Mouse (Mus musculus): ENCODE measurements around the gene Asf1b. TPM values are rescaled to one million over a fixed set of nuclear protein-coding genes. Genes with fewer than 3 reads are reported as not detected.
A peak's percentile ranks its signal among the peaks of the same experiment; 100 is the strongest.
"Not testable (repeated sequence)": the region's sequence is repeated elsewhere in the genome, so short reads cannot be mapped to it uniquely, and the experiment has no call there.

Asf1b gene
- polyA plus RNA-seq, 1 experiment from 2014 or later, result 52.2 TPM

- not testable (repeated sequence) for H3K27ac ChIP-seq; H3K4me3 ChIP-seq (replicated peaks); H3K9me3 ChIP-seq; H3K9ac ChIP-seq (replicated peaks); ATAC-seq (ENCODE audit: insufficient number of reproducible peaks, insufficient read depth, low FRiP score, low TSS enrichment, low read depth); H3K36me3 ChIP-seq
- H3K4me2 ChIP-seq, result 0 out of 2 replicates have a peak overlapping the region, but pooled peaks have one; percentile 83
- 89% methylated on average over 7 of the region's 7 CpGs for WGBS
- peaks cover 23% of the 10 kb centered on the region for H3K27me3 ChIP-seq
- peaks cover 32% of the 10 kb centered on the region for H3K4me1 ChIP-seq (replicated peaks)
Observed at GRCm38 (mm10) chr8:84005502-84005901, 50.2 kb downstream of the Asf1b start.

GRCm38 (mm10) chr8:84008362-84008761, 53.1 kb downstream of the Asf1b start:
- 30% methylated on average over 7 of the region's 7 CpGs for WGBS
- Histone ChIP-seq H3K4me2 (no peak overlapping the region), H3K36me3 (no peaks in the 10 kb centered on the region), H3K4me3 (replicated peaks) (no peak overlapping the region), H3K9ac (replicated peaks) (no peak overlapping the region), H3K9me3 (no peaks in the 10 kb centered on the region), H3K4me1 (replicated peaks) (peaks cover 36% of the 10 kb centered on the region), H3K27ac (no peak overlapping the region), H3K27me3 (peaks cover 39% of the 10 kb centered on the region)
- ATAC-seq (ENCODE audit: insufficient number of reproducible peaks, insufficient read depth, low FRiP score, low TSS enrichment, low read depth), result no peak

- no peak overlapping the region for H3K4me3 ChIP-seq (replicated peaks)
- no peaks in the 10 kb centered on the region for H3K36me3 ChIP-seq
- no peaks in the 10 kb centered on the region for H3K9me3 ChIP-seq
- no peak overlapping the region for H3K27ac ChIP-seq
- H3K9ac ChIP-seq (replicated peaks), result no peak overlapping the region
- H3K4me1 ChIP-seq (replicated peaks), result peaks cover 26% of the 10 kb centered on the region
- H3K4me2 ChIP-seq, result no peak overlapping the region
- ATAC-seq (ENCODE audit: insufficient number of reproducible peaks, insufficient read depth, low FRiP score, low TSS enrichment, low read depth), result no peak; the same call in 1 of the 2 replicates
- under 1% methylated on average over 11 of the region's 11 CpGs for WGBS
- H3K27me3 ChIP-seq, result peaks cover 49% of the 10 kb centered on the region
Observed at GRCm38 (mm10) chr8:84009876-84010275, 54.6 kb downstream of the Asf1b start.

GRCm38 (mm10) chr8:84010625-84011611, 55.6 kb downstream of the Asf1b start:
- Histone ChIP-seq H3K4me2 (peak overlapping the region; percentile 97), H3K9ac (replicated peaks) (peak overlapping the region; percentile 58), H3K27ac (no peak overlapping the region), H3K4me1 (replicated peaks) (peaks cover 26% of the 10 kb centered on the region), H3K36me3 (no peaks in the 10 kb centered on the region), H3K4me3 (replicated peaks) (peak overlapping the region; percentile 54), H3K27me3 (peaks cover 57% of the 10 kb centered on the region), H3K9me3 (0 out of 2 replicates have a peak, but pooled peaks cover 1% of the 10 kb centered on the region)
- no peak; the same call in 1 of the 2 replicates for ATAC-seq (ENCODE audit: insufficient number of reproducible peaks, insufficient read depth, low FRiP score, low TSS enrichment, low read depth)
- 1% methylated on average over 83 of the region's 83 CpGs for WGBS

- WGBS, result 1% methylated on average over 45 of the region's 45 CpGs
- peaks cover 60% of the 10 kb centered on the region for H3K27me3 ChIP-seq
Observed at GRCm38 (mm10) chr8:84011705-84012498, 56.6 kb downstream of the Asf1b start, which contains the start of gene 2210011C24Rik. 2210011C24Rik (minus strand) TSS chr8:84012171.

GRCm38 (mm10) chr8:84012499-84013165, 57.3 kb downstream of the Asf1b start:
- no peak overlapping the region for H3K27ac ChIP-seq
- peak overlapping the region; percentile 54 for H3K4me3 ChIP-seq (replicated peaks)
- 0 out of 2 replicates have a peak, but pooled peaks cover 4% of the 10 kb centered on the region for H3K9me3 ChIP-seq
- no peak for ATAC-seq (ENCODE audit: insufficient number of reproducible peaks, insufficient read depth, low FRiP score, low TSS enrichment, low read depth)
- H3K27me3 ChIP-seq, result peaks cover 60% of the 10 kb centered on the region
- H3K36me3 ChIP-seq, result no peaks in the 10 kb centered on the region
- 8% methylated on average over 35 of the region's 35 CpGs for WGBS
- H3K4me1 ChIP-seq (replicated peaks), result peaks cover 26% of the 10 kb centered on the region
- H3K9ac ChIP-seq (replicated peaks), result no peak overlapping the region
- peak overlapping the region; percentile 97 for H3K4me2 ChIP-seq

More at GRCm38 (mm10) chr8:84011705-84012498, 56.6 kb downstream of the Asf1b start, which contains the start of gene 2210011C24Rik:
- 0 out of 2 replicates have a peak, but pooled peaks cover 4% of the 10 kb centered on the region for H3K9me3 ChIP-seq
- H3K4me2 ChIP-seq, result peak within 1 kb of the TSS; percentile 97
- no peak; the same call in 1 of the 2 replicates for ATAC-seq (ENCODE audit: insufficient number of reproducible peaks, insufficient read depth, low FRiP score, low TSS enrichment, low read depth)
- peak within 1 kb of the TSS; percentile 58 for H3K9ac ChIP-seq (replicated peaks)
- no peak within 1 kb of the TSS for H3K27ac ChIP-seq
- H3K4me3 ChIP-seq (replicated peaks), result peak within 1 kb of the TSS; percentile 54
- no peaks in the 10 kb centered on the region for H3K36me3 ChIP-seq
- H3K4me1 ChIP-seq (replicated peaks), result peaks cover 26% of the 10 kb centered on the region

- Histone ChIP-seq H3K9ac (replicated peaks) (no peak overlapping the region), H3K9me3 (0 out of 2 replicates have a peak, but pooled peaks cover 4% of the 10 kb centered on the region), H3K36me3 (no peaks in the 10 kb centered on the region), H3K4me2 (no peak overlapping the region), H3K4me3 (replicated peaks) (no peak overlapping the region), H3K27ac (no peak overlapping the region), H3K4me1 (replicated peaks) (peaks cover 17% of the 10 kb centered on the region), H3K27me3 (peaks cover 60% of the 10 kb centered on the region)
- WGBS, result 92% methylated on average over 5 of the region's 5 CpGs
- no peak for ATAC-seq (ENCODE audit: insufficient number of reproducible peaks, insufficient read depth, low FRiP score, low TSS enrichment, low read depth)
Observed at GRCm38 (mm10) chr8:84015833-84016232, 60.5 kb downstream of the Asf1b start.

GRCm38 (mm10) chr8:84019738-84020137, 64.4 kb downstream of the Asf1b start:
- Histone ChIP-seq H3K4me2 (no peak overlapping the region), H3K4me1 (replicated peaks) (0 out of 2 replicates have a peak, but pooled peaks cover 12% of the 10 kb centered on the region), H3K4me3 (replicated peaks) (no peak overlapping the region), H3K27ac (no peak overlapping the region), H3K27me3 (peaks cover 61% of the 10 kb centered on the region), H3K9ac (replicated peaks) (no peak overlapping the region), H3K9me3 (0 out of 2 replicates have a peak, but pooled peaks cover 4% of the 10 kb centered on the region), H3K36me3 (no peaks in the 10 kb centered on the region)
- ATAC-seq (ENCODE audit: insufficient number of reproducible peaks, insufficient read depth, low FRiP score, low TSS enrichment, low read depth), result no peak
- WGBS, result 82% methylated on average over 9 of the region's 9 CpGs

All from limb, embryonic 12.5 days (tissue).